Mouse (Mus musculus) adrenal gland, postnatal 4 days (tissue): Measurements from ENCODE around the gene Hspa1a. TPM values are rescaled to one million over a fixed set of nuclear protein-coding genes. Genes with fewer than 3 reads are reported as not detected.
"Not testable (repeated sequence)": the region's sequence is repeated elsewhere in the genome, so short reads cannot be mapped to it uniquely, and the experiment has no call there.

Source experiments
- DNase-seq, 2 experiments: peaks; one replicate each; pipeline ENCODE4 v3.0.0; 2021 to 2022; ENCODE audit warnings: low spot score in 2 of 2, mixed read lengths in 2 of 2
- total RNA-seq, 2 experiments: library from RNA; stranded (reverse); gene quantifications; 2 replicates each; pipeline ENCODE4 v1.2.3; 2021

Gene Hspa1a
- total RNA-seq, 2 experiments from 2014 or later, result 12.6 to 14.5 TPM

- DNase-seq, result not testable (repeated sequence)
These were observed 2.1 kb downstream of the Hspa1a start, which contains the start of gene Gm20481 for GRCm38 (mm10) chr17:34969822-34970221. TSS of gene Gm20481 (plus strand) at chr17:34969912.

GRCm38 (mm10) chr17:34965627-34966026 is 6.3 kb downstream of the Hspa1a start:
- no peak for DNase-seq

- DNase-seq, result no peak
These were observed 7.3 kb downstream of the Hspa1a start for GRCm38 (mm10) chr17:34964640-34965049.

GRCm38 (mm10) chr17:34962841-34963240 is 9.1 kb downstream of the Hspa1a start:
- no peak for DNase-seq

- no peak for DNase-seq
These were observed 9.8 kb downstream of the Hspa1a start for GRCm38 (mm10) chr17:34962125-34962524.

GRCm38 (mm10) chr17:34960702-34961493 is 11.1 kb downstream of the Hspa1a start:
- no peak for DNase-seq

- DNase-seq, result no peak
These were observed 12.0 kb downstream of the Hspa1a start for GRCm38 (mm10) chr17:34959881-34960515.

GRCm38 (mm10) chr17:34959130-34959778 is 12.7 kb downstream of the Hspa1a start, which contains the start of gene Hspa1b:
TSS of gene Hspa1b (minus strand) at chr17:34959238.
- peak; percentile 39 to 52 for DNase-seq

- not testable (repeated sequence) for DNase-seq
These were observed 13.2 kb downstream of the Hspa1a start for GRCm38 (mm10) chr17:34958734-34959129.

- DNase-seq, result not testable (repeated sequence)
These were observed 14.0 kb downstream of the Hspa1a start for GRCm38 (mm10) chr17:34957966-34958365.

GRCm38 (mm10) chr17:34957291-34957690 is 14.7 kb downstream of the Hspa1a start:
- not testable (repeated sequence) for DNase-seq

GRCm38 (mm10) chr17:34956340-34956739 is 15.6 kb downstream of the Hspa1a start:
- no peak for DNase-seq

- DNase-seq, result no peak
These were observed 16.1 kb downstream of the Hspa1a start for GRCm38 (mm10) chr17:34955884-34956283.

- no peak for DNase-seq
These were observed 17.1 kb downstream of the Hspa1a start for GRCm38 (mm10) chr17:34954831-34955230.

- no peak for DNase-seq
These were observed 18.1 kb downstream of the Hspa1a start for GRCm38 (mm10) chr17:34953904-34954303.

- DNase-seq, result no peak
These were observed 18.7 kb downstream of the Hspa1a start for GRCm38 (mm10) chr17:34953258-34953657.

GRCm38 (mm10) chr17:34952378-34953040 is 19.4 kb downstream of the Hspa1a start:
- DNase-seq, result peak; percentile 48 to 62

- no peak for DNase-seq
These were observed 20.1 kb downstream of the Hspa1a start for GRCm38 (mm10) chr17:34951636-34952377.

GRCm38 (mm10) chr17:34950514-34951455 is 21.2 kb downstream of the Hspa1a start:
- DNase-seq, result no peak
